Mouse (Mus musculus) MEL (cell line): Measurements from ENCODE around the gene Stat2. TPM values are rescaled to one million over a fixed set of nuclear protein-coding genes. Genes with fewer than 3 reads are reported as not detected.

ENCODE experiments used
- DNase-seq: peaks from one replicate; pipeline ENCODE4 v3.0.0; 2011; ENCODE audit warnings: low read depth, low spot score
- H3K27ac ChIP-seq: 2 replicates; pipeline ENCODE4 v1.5.1; 2012; ENCODE audit warnings: low read depth, mild to moderate bottlenecking, control low read depth, low read length, moderate library complexity; ENCODE audit not compliant: control insufficient read depth
- H3K27me3 ChIP-seq, 2 experiments: fragments of 150-350 bp in 1 of 2; sonication (generic) in 1 of 2; 2 replicates each; pipeline ENCODE4 v1.6.1; 2012; ENCODE audit warnings: low read length in 2 of 2, mild to moderate bottlenecking in 2 of 2, improper control_type of control experiment in 1 of 2, moderate library complexity in 1 of 2; ENCODE audit not compliant: insufficient read depth in 2 of 2, control insufficient read depth in 1 of 2
- H3K36me3 ChIP-seq, 2 experiments: 2 replicates each; pipeline ENCODE4 v1.6.1; 2012 to 2014; ENCODE audit warnings: low read length in 2 of 2, improper control_type of control experiment in 1 of 2, inconsistent platforms in 1 of 2, mild to moderate bottlenecking in 1 of 2; ENCODE audit not compliant: insufficient read depth in 2 of 2, control insufficient read depth in 1 of 2
- H3K4me1 ChIP-seq, 2 experiments: fragments of 150-350 bp in 1 of 2; sonication (generic) in 1 of 2; 2 replicates each; pipeline ENCODE4 v1.6.1; 2012; ENCODE audit warnings: low read length in 2 of 2, improper control_type of control experiment in 1 of 2, mild to moderate bottlenecking in 1 of 2; ENCODE audit not compliant: insufficient read depth in 2 of 2, control insufficient read depth in 1 of 2
- H3K4me3 ChIP-seq, 2 experiments: fragments of 150-350 bp in 1 of 2; sonication (generic) in 1 of 2; 2 replicates each; pipeline ENCODE4 v1.5.1; 2012; ENCODE audit warnings: low read depth in 2 of 2, low read length in 2 of 2, mild to moderate bottlenecking in 2 of 2, moderate library complexity in 2 of 2, control low read depth in 1 of 2, improper control_type of control experiment in 1 of 2; ENCODE audit not compliant: control insufficient read depth in 1 of 2, insufficient read depth in 1 of 2
- H3K79me2 ChIP-seq: 2 replicates; pipeline ENCODE4 v1.6.1; 2012; ENCODE audit warnings: mild to moderate bottlenecking, low read length, moderate library complexity; ENCODE audit not compliant: control insufficient read depth, poor library complexity, insufficient read depth
- H3K9ac ChIP-seq: 2 replicates; pipeline ENCODE4 v1.6.1; 2012; ENCODE audit warnings: low read depth, mild to moderate bottlenecking, control low read depth, low read length, moderate library complexity; ENCODE audit not compliant: control insufficient read depth, poor library complexity, severe bottlenecking
- H3K9me3 ChIP-seq: fragments of 150-350 bp; sonication (generic); replicated peaks from 2 replicates; pipeline ENCODE4 v1.6.1; 2012; ENCODE audit warnings: mild to moderate bottlenecking, low read length, improper control_type of control experiment, moderate library complexity; ENCODE audit not compliant: insufficient read depth
- CHD2 ChIP-seq: IDR thresholded peaks from 2 replicates; pipeline ENCODE4 v1.6.1; 2011; ENCODE audit warnings: low read length, improper control_type of control experiment
- CTCF ChIP-seq, 3 experiments: IDR thresholded peaks in 2 of 3; conservative IDR thresholded peaks in 1 of 3; 2 replicates each; pipeline ENCODE4 v1.5.1; 2011 to 2012; ENCODE audit warnings: low read length in 3 of 3, low read depth in 2 of 3, mild to moderate bottlenecking in 2 of 3, improper control_type of control experiment in 1 of 3, inconsistent platforms in 1 of 3, mixed read lengths in 1 of 3, moderate library complexity in 1 of 3; ENCODE audit not compliant: control insufficient read depth in 1 of 3, insufficient read depth in 1 of 3, poor library complexity in 1 of 3, severe bottlenecking in 1 of 3
- E2F4 ChIP-seq: IDR thresholded peaks from 2 replicates; pipeline ENCODE4 v1.6.1; 2011; ENCODE audit warnings: low read depth, low read length, improper control_type of control experiment, borderline replicate concordance
- ELF1 ChIP-seq: IDR thresholded peaks from 2 replicates; pipeline ENCODE4 v1.6.1; 2014; ENCODE audit warnings: low read depth, mild to moderate bottlenecking, inconsistent platforms, low read length, improper control_type of control experiment, moderate library complexity
- ETS1 ChIP-seq: IDR thresholded peaks from 2 replicates; pipeline ENCODE4 v1.6.1; 2012; ENCODE audit warnings: low read depth, mild to moderate bottlenecking, inconsistent platforms, low read length, improper control_type of control experiment, moderate library complexity
- GATA1 ChIP-seq: IDR thresholded peaks from 2 replicates; pipeline ENCODE4 v1.6.1; 2011; ENCODE audit warnings: low read depth, low read length, improper control_type of control experiment
- HCFC1 ChIP-seq: IDR thresholded peaks from 2 replicates; pipeline ENCODE4 v1.6.1; 2012; ENCODE audit warnings: low read depth, mild to moderate bottlenecking, inconsistent platforms, low read length, improper control_type of control experiment, moderate library complexity
- JUND ChIP-seq: IDR thresholded peaks from 2 replicates; pipeline ENCODE4 v1.6.1; 2011; ENCODE audit warnings: low read depth, mild to moderate bottlenecking, improper control_type of control experiment, low read length
- MAFK ChIP-seq: IDR thresholded peaks from 2 replicates; pipeline ENCODE4 v1.6.1; 2011; ENCODE audit warnings: low read depth, mild to moderate bottlenecking, low read length, improper control_type of control experiment, borderline replicate concordance
- MAZ ChIP-seq: IDR thresholded peaks from 2 replicates; pipeline ENCODE4 v1.6.1; 2012; ENCODE audit warnings: low read depth, mild to moderate bottlenecking, inconsistent platforms, low read length, improper control_type of control experiment
- MEF2A ChIP-seq: IDR thresholded peaks from 2 replicates; pipeline ENCODE4 v1.6.1; 2014; ENCODE audit warnings: low read depth, mild to moderate bottlenecking, inconsistent platforms, low read length, improper control_type of control experiment; ENCODE audit not compliant: poor library complexity, insufficient replicate concordance, severe bottlenecking; ENCODE audit errors: extremely low read depth
- MXI1 ChIP-seq: IDR thresholded peaks from 2 replicates; pipeline ENCODE4 v1.6.1; 2011; ENCODE audit warnings: mild to moderate bottlenecking, low read depth, low read length, improper control_type of control experiment
- NELFE ChIP-seq: IDR thresholded peaks from 2 replicates; pipeline ENCODE4 v1.6.1; 2011; ENCODE audit warnings: low read depth, low read length, improper control_type of control experiment
- POLR2AphosphoS5 ChIP-seq: IDR thresholded peaks from 2 replicates; pipeline ENCODE4 v1.6.1; 2012; ENCODE audit warnings: low read depth, borderline replicate concordance, mild to moderate bottlenecking, inconsistent platforms, low read length, moderate library complexity, mixed read lengths
- SIN3A ChIP-seq: IDR thresholded peaks from 2 replicates; pipeline ENCODE4 v1.6.1; 2012; ENCODE audit warnings: low read length, improper control_type of control experiment, inconsistent platforms
- SMC3 ChIP-seq: IDR thresholded peaks from 2 replicates; pipeline ENCODE4 v1.6.1; 2011; ENCODE audit warnings: low read depth, low read length, improper control_type of control experiment
- TAL1 ChIP-seq: IDR thresholded peaks from 2 replicates; pipeline ENCODE4 v1.6.1; 2012; ENCODE audit warnings: mild to moderate bottlenecking, inconsistent platforms, low read length, moderate library complexity, mixed read lengths
- TBP ChIP-seq: IDR thresholded peaks from 2 replicates; pipeline ENCODE4 v1.8.0; 2011; ENCODE audit warnings: low read depth, low read length, improper control_type of control experiment
- TCF12 ChIP-seq: IDR thresholded peaks from 2 replicates; pipeline ENCODE4 v1.6.1; 2014; ENCODE audit warnings: low read depth, mild to moderate bottlenecking, inconsistent platforms, low read length, improper control_type of control experiment, moderate library complexity
- UBTF ChIP-seq: IDR thresholded peaks from 2 replicates; pipeline ENCODE4 v1.6.1; 2012; ENCODE audit warnings: low read depth, mild to moderate bottlenecking, inconsistent platforms, low read length, improper control_type of control experiment, moderate library complexity, borderline replicate concordance; ENCODE audit not compliant: insufficient read depth
- USF1 ChIP-seq: IDR thresholded peaks from 2 replicates; pipeline ENCODE4 v1.6.1; 2014; ENCODE audit warnings: low read depth, mild to moderate bottlenecking, inconsistent platforms, low read length, improper control_type of control experiment, moderate library complexity
- ZC3H11A ChIP-seq: IDR thresholded peaks from 2 replicates; pipeline ENCODE4 v1.6.1; 2012; ENCODE audit warnings: low read depth, mild to moderate bottlenecking, inconsistent platforms, low read length, improper control_type of control experiment
- ZNF384 ChIP-seq: IDR thresholded peaks from 2 replicates; pipeline ENCODE4 v1.6.1; 2012; ENCODE audit warnings: low read depth, mild to moderate bottlenecking, inconsistent platforms, low read length, improper control_type of control experiment
- polyA plus RNA-seq, 2 experiments: library from polyadenylated mRNA; stranded (reverse) in 1 of 2; unstranded in 1 of 2; fragments of >175 nt in 1 of 2; fragments of >200 nt in 1 of 2; gene quantifications; 2 replicates each; pipeline versions ENCODE4 v1.2.1 to v1.2.4; 2012; ENCODE audit warnings: low replicate concordance in 2 of 2, low read depth in 1 of 2; ENCODE audit not compliant: insufficient read length in 2 of 2, insufficient read depth in 1 of 2, missing spikeins in 1 of 2
- total RNA-seq: library from RNA; depleted of rRNA; stranded (reverse); fragments of 300-350 nt; gene quantifications from 2 replicates; pipeline ENCODE4 v1.2.3, GENCODE M21; 2012

Stat2 gene
- total and polyA plus RNA-seq, 3 experiments = 3.6 to 6.6 TPM; not detected in 1

GRCm38 (mm10) chr10:128270287-128270841 lies at the start of gene Stat2 (continued):
- TF ChIP-seq SIN3A (peak; percentile 81), UBTF (peak; percentile 93; the same call in 1 of the 2 replicates)

- Histone ChIP-seq H3K27ac (no peak overlapping the region), H3K36me3 (peaks cover 0 to 10% of the 10 kb centered on the region in 2 experiments; a peak in 2 of 4 replicates), H3K79me2 (no peaks in the 10 kb centered on the region), H3K9me3 (no peaks in the 10 kb centered on the region), H3K4me1 (peaks cover 4 to 18% of the 10 kb centered on the region in 2 experiments), H3K27me3 (no peaks in the 10 kb centered on the region), H3K9ac (no peak overlapping the region), H3K4me3 (no peak overlapping the region)
- DNase-seq = no peak
- peak; percentile 9; the same call in 1 of the 2 replicates for TF ChIP-seq SMC3
- no peak for TF ChIP-seq JUND
- TF ChIP-seq NELFE = no peak
- no peak for TF ChIP-seq MAZ
- TF ChIP-seq CTCF (IDR thresholded peaks at IDR 0.05 in 2 of 3, conservative IDR thresholded peaks at IDR 0.05 in 1 of 3; ENCODE audit: control insufficient read depth in 1 of 3, insufficient read depth in 1 of 3, low read depth in 2 of 3, low read length in 3 of 3, poor library complexity in 1 of 3, severe bottlenecking in 1 of 3) = peak in 2 of 3 experiments; percentile 13 to 16; a peak in 1 of 6 replicates
- no peak for TF ChIP-seq CHD2
- TF ChIP-seq E2F4 = no peak
- no peak for TF ChIP-seq ETS1
- peak; percentile 67 for TF ChIP-seq ZNF384
Measured at GRCm38 (mm10) chr10:128221533-128222286, 48.6 kb upstream of the Stat2 start.

- Histone ChIP-seq H3K9me3 (no peaks in the 10 kb centered on the region), H3K79me2 (no peaks in the 10 kb centered on the region), H3K9ac (no peak overlapping the region), H3K4me1 (peaks cover 3 to 5% of the 10 kb centered on the region in 2 experiments; a peak in 3 of 4 replicates), H3K36me3 (peaks cover 0 to 5% of the 10 kb centered on the region in 2 experiments; a peak in 2 of 4 replicates), H3K27me3 (no peaks in the 10 kb centered on the region), H3K4me3 (no peak overlapping the region), H3K27ac (no peak overlapping the region)
- no peak for TF ChIP-seq UBTF
- TF ChIP-seq POLR2AphosphoS5 = no peak
- TF ChIP-seq TAL1 = no peak
- no peak for TF ChIP-seq MXI1
- TF ChIP-seq ETS1 = no peak
- no peak for TF ChIP-seq E2F4
- TF ChIP-seq ELF1 = no peak
- TF ChIP-seq JUND = no peak
- no peak for TF ChIP-seq GATA1
- no peak for TF ChIP-seq SIN3A
- no peak for TF ChIP-seq ZC3H11A
- TF ChIP-seq USF1 = no peak
- no peak for TF ChIP-seq MAZ
- TF ChIP-seq MEF2A = no peak
- no peak for TF ChIP-seq TBP
- TF ChIP-seq CHD2 = no peak
- TF ChIP-seq MAFK = no peak
- TF ChIP-seq TCF12 = no peak
- no peak for TF ChIP-seq CTCF (IDR thresholded peaks at IDR 0.05 in 2 of 3, conservative IDR thresholded peaks at IDR 0.05 in 1 of 3; ENCODE audit: control insufficient read depth in 1 of 3, insufficient read depth in 1 of 3, low read depth in 2 of 3, low read length in 3 of 3, poor library complexity in 1 of 3, severe bottlenecking in 1 of 3)
- no peak for TF ChIP-seq HCFC1
- DNase-seq = no peak
Measured at GRCm38 (mm10) chr10:128225064-128225463, 45.3 kb upstream of the Stat2 start.
